Mouse (Mus musculus) myocyte (in vitro differentiated cells): ENCODE measurements around the gene Hcn1. TPM values are rescaled to one million over a fixed set of nuclear protein-coding genes. Genes with fewer than 3 reads are reported as not detected.

Experiments used
- H3K27me3 ChIP-seq: one replicate; pipeline ENCODE4 v1.6.1; 2011; ENCODE audit not compliant: control insufficient read depth, insufficient read depth, insufficient read length
- H3K36me3 ChIP-seq: one replicate; pipeline ENCODE4 v1.6.1; 2011; ENCODE audit not compliant: control insufficient read depth, insufficient read depth
- H3K4me2 ChIP-seq: one replicate; pipeline ENCODE4 v1.6.1; 2011; ENCODE audit warnings: low read depth, control low read depth
- H3K4me3 ChIP-seq: one replicate; pipeline ENCODE4 v1.5.1; 2011; ENCODE audit warnings: mild to moderate bottlenecking, control low read depth, moderate library complexity
- H3K79me2 ChIP-seq: one replicate; pipeline ENCODE4 v1.6.1; 2011; ENCODE audit not compliant: control insufficient read depth, insufficient read depth
- H3ac ChIP-seq: one replicate; pipeline ENCODE4 v1.6.1; 2011; ENCODE audit not compliant: control insufficient read depth, insufficient read length
- CEBPB ChIP-seq: IDR thresholded peaks from 2 replicates; pipeline ENCODE4 v1.6.1; 2011; ENCODE audit warnings: mild to moderate bottlenecking, moderate library complexity; ENCODE audit not compliant: poor library complexity, insufficient read depth, severe bottlenecking
- E2F4 ChIP-seq: IDR thresholded peaks from one replicate; pipeline ENCODE4 v1.6.1; 2011; ENCODE audit warnings: mild to moderate bottlenecking, control low read depth, moderate library complexity; ENCODE audit not compliant: insufficient read depth
- MAX ChIP-seq: IDR thresholded peaks from one replicate; pipeline ENCODE4 v1.6.1; 2011; ENCODE audit warnings: low read depth, mild to moderate bottlenecking, control low read depth
- MYOD1 ChIP-seq, 3 experiments: IDR thresholded peaks; one replicate each; pipeline ENCODE4 v1.6.1; 2011; ENCODE audit warnings: control low read depth in 2 of 3, low read depth in 2 of 3, mild to moderate bottlenecking in 2 of 3, moderate library complexity in 1 of 3; ENCODE audit not compliant: insufficient read length in 2 of 3, control insufficient read depth in 1 of 3
- MYOG ChIP-seq, 3 experiments: IDR thresholded peaks; one replicate each; pipeline ENCODE4 v1.6.1; 2011; ENCODE audit warnings: control low read depth in 2 of 3, low read depth in 2 of 3, mild to moderate bottlenecking in 2 of 3; ENCODE audit not compliant: insufficient read length in 2 of 3, control insufficient read depth in 1 of 3, insufficient read depth in 1 of 3
- POLR2A ChIP-seq: IDR thresholded peaks from one replicate; pipeline ENCODE4 v1.6.1; 2011; ENCODE audit warnings: low read depth, mild to moderate bottlenecking, control low read depth, moderate library complexity; ENCODE audit not compliant: insufficient read length
- POLR2AphosphoS2 ChIP-seq: IDR thresholded peaks from one replicate; pipeline ENCODE4 v1.6.1; 2011; ENCODE audit warnings: low read depth, control low read depth; ENCODE audit not compliant: insufficient read length
- REST ChIP-seq: IDR thresholded peaks from one replicate; pipeline ENCODE4 v1.6.1; 2011; ENCODE audit warnings: mild to moderate bottlenecking, control low read depth, moderate library complexity; ENCODE audit not compliant: insufficient read depth, insufficient read length
- SRF ChIP-seq: IDR thresholded peaks from one replicate; pipeline ENCODE4 v1.6.1; 2011; ENCODE audit warnings: low read depth; ENCODE audit not compliant: control insufficient read depth, insufficient read length
- TCF12 ChIP-seq: IDR thresholded peaks from one replicate; pipeline ENCODE4 v1.6.1; 2011; ENCODE audit warnings: mild to moderate bottlenecking, control low read depth; ENCODE audit not compliant: poor library complexity, insufficient read depth, severe bottlenecking
- TCF3 ChIP-seq: IDR thresholded peaks from one replicate; pipeline ENCODE4 v1.6.1; 2011; ENCODE audit warnings: low read depth, control low read depth; ENCODE audit not compliant: insufficient read length
- USF1 ChIP-seq: IDR thresholded peaks from one replicate; pipeline ENCODE4 v1.6.1; 2011; ENCODE audit warnings: low read depth, mild to moderate bottlenecking, control low read depth, moderate library complexity
- polyA plus RNA-seq: library from polyadenylated mRNA; unstranded; fragments of >200 nt; fragmentation: generic; extraction: Trizol; gene quantifications from one replicate; pipeline ENCODE4 v1.2.1, GENCODE M21; 2012; ENCODE audit warnings: missing spikeins

Hcn1 gene
- polyA plus RNA-seq, 1 experiment, result 0.13 TPM

DNA sequence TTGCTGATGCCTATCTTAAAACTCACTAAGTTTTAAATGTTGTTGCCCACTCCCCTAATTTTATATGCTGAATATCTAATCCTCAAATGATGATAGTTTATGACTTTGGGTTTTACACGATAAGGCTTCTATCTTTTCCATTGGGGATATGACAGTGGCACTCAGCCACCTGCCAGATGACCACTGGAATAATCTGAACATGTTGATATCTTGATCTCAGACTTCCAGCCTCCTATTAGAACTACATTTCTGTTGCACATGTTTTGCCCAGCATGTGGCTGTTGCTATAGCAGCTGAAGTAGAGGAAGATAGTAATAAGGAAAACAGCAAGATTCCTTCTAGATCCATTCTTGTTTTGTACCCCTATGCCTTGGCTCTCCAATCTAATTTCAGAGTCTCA, 336.6 kb downstream of the Hcn1 start:
- TF ChIP-seq MYOD1 (IDR thresholded peaks at IDR 0.05; ENCODE audit: control insufficient read depth in 1 of 3, insufficient read length in 2 of 3, low read depth in 2 of 3), result no peak
- no peak for TF ChIP-seq MAX
- no peak for TF ChIP-seq SRF
- no peak for TF ChIP-seq MYOG (IDR thresholded peaks at IDR 0.05; ENCODE audit: control insufficient read depth in 1 of 3, insufficient read depth in 1 of 3, insufficient read length in 2 of 3, low read depth in 2 of 3)
- TF ChIP-seq E2F4, result no peak
- TF ChIP-seq POLR2AphosphoS2, result no peak
- no peak for TF ChIP-seq POLR2A
- TF ChIP-seq CEBPB, result no peak
- TF ChIP-seq USF1, result no peak
- no peak for TF ChIP-seq REST
- TF ChIP-seq TCF12, result no peak
- no peak for TF ChIP-seq TCF3

GRCm38 (mm10) chr13:117940536-117941280, 338.6 kb downstream of the Hcn1 start:
- TF ChIP-seq POLR2A, result no peak
- TF ChIP-seq E2F4, result no peak
- no peak for TF ChIP-seq REST
- TF ChIP-seq MAX, result no peak
- no peak for TF ChIP-seq TCF12
- TF ChIP-seq MYOG (IDR thresholded peaks at IDR 0.05; ENCODE audit: control insufficient read depth in 1 of 3, insufficient read depth in 1 of 3, insufficient read length in 2 of 3, low read depth in 2 of 3), result no peak
- no peak for TF ChIP-seq POLR2AphosphoS2
- TF ChIP-seq MYOD1 (IDR thresholded peaks at IDR 0.05; ENCODE audit: control insufficient read depth in 1 of 3, insufficient read length in 2 of 3, low read depth in 2 of 3), result no peak
- no peak for TF ChIP-seq USF1
- no peak for TF ChIP-seq TCF3
- no peak for TF ChIP-seq SRF
- no peak for TF ChIP-seq CEBPB
- Histone ChIP-seq H3K4me3 (no peak overlapping the region), H3K4me2 (no peak overlapping the region), H3K27me3 (no peaks in the 10 kb centered on the region), H3K79me2 (no peaks in the 10 kb centered on the region), H3K36me3 (no peaks in the 10 kb centered on the region), H3ac (no peak overlapping the region)

More for the DNA sequence above, 336.6 kb downstream of the Hcn1 start:
- Histone ChIP-seq H3K36me3 (no peaks in the 10 kb centered on the region), H3K4me2 (no peak overlapping the region), H3K4me3 (no peak overlapping the region), H3K27me3 (no peaks in the 10 kb centered on the region), H3K79me2 (no peaks in the 10 kb centered on the region), H3ac (no peak overlapping the region)

DNA sequence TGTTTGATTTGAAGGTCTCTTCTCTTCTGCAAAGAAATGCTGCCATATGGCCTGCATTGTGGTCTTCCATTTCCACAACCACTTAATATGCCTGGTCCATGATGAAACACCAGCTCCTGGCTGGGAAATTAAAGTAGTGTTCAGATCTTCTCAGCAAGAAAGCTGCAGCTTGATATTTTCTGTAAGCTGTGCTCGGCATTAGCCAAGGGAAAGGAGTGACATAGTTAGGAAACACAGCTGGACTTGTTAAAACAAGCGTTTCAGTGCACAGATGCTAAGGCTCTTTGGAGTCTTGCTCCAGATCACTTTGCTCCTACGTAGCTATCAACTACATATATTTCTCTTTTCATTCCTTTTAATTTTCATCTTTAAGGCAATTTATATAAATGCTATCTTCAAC, 344.7 kb downstream of the Hcn1 start:
- no peaks in the 10 kb centered on the region for H3K27me3 ChIP-seq
- no peaks in the 10 kb centered on the region for H3K36me3 ChIP-seq
- no peak overlapping the region for H3K4me2 ChIP-seq
- no peak overlapping the region for H3ac ChIP-seq
- no peaks in the 10 kb centered on the region for H3K79me2 ChIP-seq
- no peak for TF ChIP-seq REST
- H3K4me3 ChIP-seq, result no peak overlapping the region

GRCm38 (mm10) chr13:117947704-117948376, 345.7 kb downstream of the Hcn1 start:
- TF ChIP-seq E2F4 (no peak), MAX (no peak), MYOD1 (IDR thresholded peaks at IDR 0.05; ENCODE audit: control insufficient read depth in 1 of 3, insufficient read length in 2 of 3, low read depth in 2 of 3) (no peak), SRF (no peak), MYOG (IDR thresholded peaks at IDR 0.05; ENCODE audit: control insufficient read depth in 1 of 3, insufficient read depth in 1 of 3, insufficient read length in 2 of 3, low read depth in 2 of 3) (no peak), CEBPB (no peak), TCF12 (no peak), POLR2AphosphoS2 (no peak), POLR2A (no peak), REST (no peak), USF1 (no peak)
- Histone ChIP-seq H3K4me3 (no peak overlapping the region), H3ac (no peak overlapping the region), H3K27me3 (no peaks in the 10 kb centered on the region), H3K79me2 (no peaks in the 10 kb centered on the region), H3K4me2 (no peak overlapping the region), H3K36me3 (no peaks in the 10 kb centered on the region)
